Comparison of ENCODE assay signal across 9 mouse cellular contexts in genomic region chr1:23324226-23324625, GRCm38 (mm10).
DNase-seq lines count a peak whose midpoint lies in the region; ATAC-seq and TF ChIP-seq lines count a peak whose summit lies in the region.
"Had no signal": no experiment of that assay in that cellular context is flagged by ENCODE, and none has a peak within 500 bp of the region (broad histone marks: within the 10 kb centered on the region; RNA-seq: fewer than 3 reads in every experiment).

No protein-coding gene starts in this region.

- ATAC-seq in forebrain, embryonic 14.5 days, result no peak
- no peak for ATAC-seq in forebrain, embryonic 12.5 days (ENCODE audit: low FRiP score)
- no peak for ATAC-seq in liver, embryonic 11.5 days (replicated peaks; ENCODE audit: low FRiP score)
- 0 out of 2 replicates have a peak, but pooled peaks have one; percentile 38 for ATAC-seq in megakaryocyte progenitor cell, adult 5-6 weeks (replicated peaks; ENCODE audit: poor library complexity)
- ATAC-seq in heart, embryonic 12.5 days (ENCODE audit: insufficient number of reproducible peaks, low FRiP score), result no peak

- no peak for TF ChIP-seq POLR2A in liver, adult 2 months (IDR thresholded peaks at IDR 0.05; ENCODE audit: extremely low read depth, insufficient read depth, low read length)

- peak; percentile 34 for TF ChIP-seq CTCF in liver, adult 2 months (IDR thresholded peaks at IDR 0.05; ENCODE audit: low read depth, low read length)

- H3K27ac ChIP-seq in forebrain, embryonic 14.5 days (ENCODE audit: low read depth, low read length), result no peak overlapping the region
- H3K27ac ChIP-seq in forebrain, embryonic 12.5 days, result no peak overlapping the region
- H3K27ac ChIP-seq in liver, adult 2 months (replicated peaks; ENCODE audit: insufficient read depth, low read depth, low read length), result no peak overlapping the region
- no peak overlapping the region for H3K27ac ChIP-seq in liver, embryonic 11.5 days (ENCODE audit: low read depth, low read length)
- no peak overlapping the region for H3K27ac ChIP-seq in heart, embryonic 12.5 days (ENCODE audit: poor library complexity, severe bottlenecking)
- H3K27ac ChIP-seq: limb, embryonic 12.5 days had no signal

- H3K36me3 ChIP-seq in forebrain, embryonic 14.5 days (ENCODE audit: control insufficient read depth, insufficient read depth, low read length), result no peaks in the 10 kb centered on the region
- no peaks in the 10 kb centered on the region for H3K36me3 ChIP-seq in forebrain, embryonic 12.5 days (replicated peaks)
- H3K36me3 ChIP-seq in liver, adult 2 months (ENCODE audit: control insufficient read depth, insufficient read depth, low read length), result no peaks in the 10 kb centered on the region
- H3K36me3 ChIP-seq in liver, embryonic 11.5 days (ENCODE audit: control insufficient read depth, insufficient read depth, low read length), result no peaks in the 10 kb centered on the region
- no peaks in the 10 kb centered on the region for H3K36me3 ChIP-seq in heart, embryonic 12.5 days
- H3K36me3 ChIP-seq: limb, embryonic 12.5 days had no signal

- peaks cover 8% of the 10 kb centered on the region; the same call in 1 of the 2 replicates for H3K4me1 ChIP-seq in forebrain, embryonic 14.5 days (ENCODE audit: control insufficient read depth, insufficient read depth, low read length)
- peaks cover 10% of the 10 kb centered on the region for H3K4me1 ChIP-seq in forebrain, embryonic 12.5 days
- peaks cover 7% of the 10 kb centered on the region; the same call in 1 of the 2 replicates for H3K4me1 ChIP-seq in liver, adult 2 months (ENCODE audit: control insufficient read depth, insufficient read depth, low read length)
- H3K4me1 ChIP-seq in liver, embryonic 11.5 days (replicated peaks; ENCODE audit: control insufficient read depth, insufficient read depth, low read length), result no peaks in the 10 kb centered on the region
- peaks cover 6% of the 10 kb centered on the region; the same call in 1 of the 2 replicates for H3K4me1 ChIP-seq in heart, embryonic 12.5 days (replicated peaks)
- H3K4me1 ChIP-seq: limb, embryonic 12.5 days had no signal

- WGBS in forebrain, embryonic 14.5 days, result 17% methylated on average over 5 of the region's 5 CpGs
- WGBS in forebrain, embryonic 12.5 days, result 30% methylated on average over 5 of the region's 5 CpGs
- 8% methylated on average over 5 of the region's 5 CpGs for WGBS in liver, adult 2 months
- 29% methylated on average over 5 of the region's 5 CpGs for WGBS in liver, embryonic 11.5 days
- 27% methylated on average over 5 of the region's 5 CpGs for WGBS in heart, embryonic 12.5 days

- no peak overlapping the region for H3K4me3 ChIP-seq in forebrain, embryonic 14.5 days (ENCODE audit: low read depth, low read length)
- H3K4me3 ChIP-seq in forebrain, embryonic 12.5 days (replicated peaks), result no peak overlapping the region
- H3K4me3 ChIP-seq in liver, adult 2 months (ENCODE audit: insufficient read depth, low read depth, low read length), result no peak overlapping the region
- no peak overlapping the region for H3K4me3 ChIP-seq in liver, embryonic 11.5 days (ENCODE audit: low read depth, low read length)
- no peak overlapping the region for H3K4me3 ChIP-seq in heart, embryonic 12.5 days
- H3K4me3 ChIP-seq: limb, embryonic 12.5 days had no signal

- no peaks in the 10 kb centered on the region for H3K27me3 ChIP-seq in forebrain, embryonic 14.5 days (replicated peaks; ENCODE audit: control insufficient read depth, insufficient read depth, low read length)
- H3K27me3 ChIP-seq in forebrain, embryonic 12.5 days, result no peaks in the 10 kb centered on the region
- H3K27me3 ChIP-seq in liver, adult 2 months (ENCODE audit: control insufficient read depth, insufficient read depth, low read length), result no peaks in the 10 kb centered on the region
- H3K27me3 ChIP-seq in liver, embryonic 11.5 days (replicated peaks; ENCODE audit: control insufficient read depth, insufficient read depth, low read length), result no peaks in the 10 kb centered on the region
- no peaks in the 10 kb centered on the region for H3K27me3 ChIP-seq in heart, embryonic 12.5 days (replicated peaks)
- H3K27me3 ChIP-seq: limb, embryonic 12.5 days had no signal

- H3K79me2 ChIP-seq in liver, adult 2 months (ENCODE audit: control insufficient read depth, insufficient read depth, low read length), result no peaks in the 10 kb centered on the region

- no peak overlapping the region for H3K4me2 ChIP-seq in forebrain, embryonic 14.5 days (ENCODE audit: low read length)
- H3K4me2 ChIP-seq in forebrain, embryonic 12.5 days, result no peak overlapping the region
- no peak overlapping the region for H3K4me2 ChIP-seq in liver, embryonic 11.5 days
- no peak overlapping the region for H3K4me2 ChIP-seq in heart, embryonic 12.5 days
- H3K4me2 ChIP-seq: limb, embryonic 12.5 days had no signal

- H3K9me3 ChIP-seq in forebrain, embryonic 14.5 days (replicated peaks; ENCODE audit: control insufficient read depth, low read length), result no peaks in the 10 kb centered on the region
- H3K9me3 ChIP-seq in forebrain, embryonic 12.5 days, result no peaks in the 10 kb centered on the region
- H3K9me3 ChIP-seq in liver, embryonic 11.5 days (ENCODE audit: control insufficient read depth, low read length), result no peaks in the 10 kb centered on the region
- no peaks in the 10 kb centered on the region for H3K9me3 ChIP-seq in heart, embryonic 12.5 days (replicated peaks)
- H3K9me3 ChIP-seq: limb, embryonic 12.5 days had no signal

- DNase-seq in forebrain, embryonic 14.5 days (ENCODE audit: low spot score), result peak; percentile 87
- DNase-seq in liver, adult 2 months (ENCODE audit: extremely low read depth, low read depth, low spot score), result peak; percentile 49
- no peak for DNase-seq in liver, embryonic 11.5 days (ENCODE audit: low spot score)
- peak; percentile 46 for DNase-seq in adipocyte (ENCODE audit: low spot score)
- no peak for DNase-seq in testis, postnatal 10 days (ENCODE audit: low spot score)

- H3K9ac ChIP-seq in forebrain, embryonic 14.5 days (ENCODE audit: low read length), result no peak overlapping the region
- H3K9ac ChIP-seq in forebrain, embryonic 12.5 days, result no peak overlapping the region
- H3K9ac ChIP-seq in liver, adult 2 months (ENCODE audit: low read depth, low read length), result no peak overlapping the region
- no peak overlapping the region for H3K9ac ChIP-seq in liver, embryonic 11.5 days (ENCODE audit: low read depth, low read length)
- no peak overlapping the region for H3K9ac ChIP-seq in heart, embryonic 12.5 days
- H3K9ac ChIP-seq: limb, embryonic 12.5 days had no signal

Comparison
In these comparisons a context has a peak if more than half of its experiments do, and no peak if none do; other contexts are left out.
1. DNase-seq: peak in forebrain, embryonic 14.5 days (single experiment), liver, adult 2 months (single experiment) and adipocyte (single experiment); none in liver, embryonic 11.5 days (single experiment) and testis, postnatal 10 days (single experiment).